Mouse (Mus musculus): ENCODE measurements around the gene Cbs.

GRCm38 (mm10) chr17:31588115-31588514, 48.9 kb downstream of the Cbs start:
- TF ChIP-seq POLR2A (IDR thresholded peaks at IDR 0.05; ENCODE audit: insufficient read depth, low read depth, low read length) (no peak), CTCF (IDR thresholded peaks at IDR 0.05; ENCODE audit: insufficient read depth, low read depth, low read length) (no peak)

Data from olfactory bulb, adult 2 months (tissue).